8 mouse cellular contexts compared by ENCODE assay signal in genomic region chr2:160646144-160646844, GRCm38 (mm10). TPM values are rescaled to one million over a fixed set of nuclear protein-coding genes. Genes with fewer than 3 reads are reported as not detected.
A peak's percentile ranks its signal among the peaks of the same experiment; 100 is the strongest.
DNase-seq lines count a peak whose midpoint lies in the region; ATAC-seq and TF ChIP-seq lines count a peak whose summit lies in the region.

No protein-coding gene starts in this region.

- H3K9me3 ChIP-seq in liver, embryonic 12.5 days (replicated peaks): no peaks in the 10 kb centered on the region
- H3K9me3 ChIP-seq in stomach, embryonic 14.5 days (ENCODE audit: control insufficient read depth, low read depth, low read length): no peaks in the 10 kb centered on the region

- H3K36me3 ChIP-seq in heart, adult 2 months (ENCODE audit: control insufficient read depth, insufficient read depth, low read length): peaks cover 25% of the 10 kb centered on the region
- no peaks in the 10 kb centered on the region for H3K36me3 ChIP-seq in kidney, adult 2 months (ENCODE audit: control insufficient read depth, insufficient read depth, low read length)
- peaks cover 16% of the 10 kb centered on the region for H3K36me3 ChIP-seq in liver, embryonic 12.5 days
- H3K36me3 ChIP-seq in stomach, embryonic 14.5 days (ENCODE audit: control insufficient read depth, insufficient read depth, low read length): no peaks in the 10 kb centered on the region

- peak overlapping the region; percentile 90 for H3K4me2 ChIP-seq in liver, embryonic 12.5 days
- peak overlapping the region; percentile 77 for H3K4me2 ChIP-seq in stomach, embryonic 14.5 days (replicated peaks; ENCODE audit: low read depth, low read length)

- intact Hi-C loops in heart, adult 2 months (cut with DNase I): loop anchor here (1.0 to 5.0 kb wide), 3 partner anchors 24 to 56 kb away; no protein-coding TSS in a partner anchor

- H3K4me3 ChIP-seq in heart, adult 2 months: peak overlapping the region; percentile 96
- peak overlapping the region; percentile 67 for H3K4me3 ChIP-seq in kidney, adult 2 months (ENCODE audit: insufficient read depth, low read depth, low read length)
- H3K4me3 ChIP-seq in liver, embryonic 12.5 days: peak overlapping the region; percentile 100
- H3K4me3 ChIP-seq in stomach, embryonic 14.5 days (ENCODE audit: low read depth, low read length): peak overlapping the region; percentile 71

- H3K27ac ChIP-seq in heart, adult 2 months: peak overlapping the region; percentile 99
- H3K27ac ChIP-seq in kidney, adult 2 months (ENCODE audit: insufficient read depth, low read depth, low read length): peak overlapping the region; percentile 97
- peak overlapping the region; percentile 97 for H3K27ac ChIP-seq in liver, embryonic 12.5 days
- peak overlapping the region; percentile 99 for H3K27ac ChIP-seq in stomach, embryonic 14.5 days (ENCODE audit: low read length)

- H3K79me2 ChIP-seq in heart, adult 2 months (replicated peaks; ENCODE audit: control insufficient read depth, insufficient read depth, low read length): peaks cover 2% of the 10 kb centered on the region

- no peak for TF ChIP-seq CTCF in heart, adult 2 months (IDR thresholded peaks at IDR 0.05)
- TF ChIP-seq CTCF in kidney, adult 2 months (conservative IDR thresholded peaks at IDR 0.05; ENCODE audit: insufficient read depth, insufficient read length, low read depth, low read length): no peak

- peak; percentile 31 for DNase-seq in right cerebral cortex, adult 18-20 months
- DNase-seq in right cerebral cortex, postnatal 36 days (ENCODE audit: low spot score in 2 of 2): no peak
- peak; percentile 69 for DNase-seq in embryo, embryonic 11 days
- peak; percentile 75 to 79 for DNase-seq in heart, adult 2 months
- DNase-seq in kidney, adult 2 months: peak; percentile 54
- DNase-seq in naive thymus-derived CD4-positive, alpha-beta T cell, adult 2 months (ENCODE audit: low read depth): peak; percentile 64

- peak; percentile 32; the same call in 1 of the 2 replicates for ATAC-seq in liver, embryonic 12.5 days
- peak; percentile 12 for ATAC-seq in stomach, embryonic 14.5 days (ENCODE audit: insufficient number of reproducible peaks, insufficient read depth, low FRiP score, low read depth)

- under 1% methylated on average over 76 of the region's 76 CpGs for WGBS in heart, adult 2 months
- WGBS in kidney, adult 2 months: 1% methylated on average over 76 of the region's 76 CpGs
- WGBS in liver, embryonic 12.5 days (ENCODE audit: insufficient replicate concordance): under 1% methylated on average over 71 of the region's 76 CpGs
- under 1% methylated on average over 75 of the region's 76 CpGs for WGBS in stomach, embryonic 14.5 days

- TF ChIP-seq POLR2A in heart, adult 2 months (IDR thresholded peaks at IDR 0.05; ENCODE audit: insufficient read depth, low read depth, low read length): no peak
- no peak for TF ChIP-seq POLR2A in kidney, adult 2 months (IDR thresholded peaks at IDR 0.05; ENCODE audit: low read depth, low read length)

- no peaks in the 10 kb centered on the region for H3K27me3 ChIP-seq in heart, adult 2 months (ENCODE audit: control insufficient read depth, insufficient read depth, low read length)
- no peaks in the 10 kb centered on the region for H3K27me3 ChIP-seq in kidney, adult 2 months (replicated peaks; ENCODE audit: control insufficient read depth, insufficient read depth, low read length)
- H3K27me3 ChIP-seq in liver, embryonic 12.5 days (replicated peaks): no peaks in the 10 kb centered on the region; the same call in 1 of the 2 replicates
- H3K27me3 ChIP-seq in stomach, embryonic 14.5 days (ENCODE audit: control insufficient read depth, insufficient read depth, low read length): no peaks in the 10 kb centered on the region

- no peak for TF ChIP-seq EP300 in heart, adult 2 months (IDR thresholded peaks at IDR 0.05; ENCODE audit: insufficient read depth, low read depth, low read length)

- H3K4me1 ChIP-seq in heart, adult 2 months (ENCODE audit: control insufficient read depth, insufficient read depth, low read length): peaks cover 8% of the 10 kb centered on the region
- peaks cover 8% of the 10 kb centered on the region; the same call in 1 of the 2 replicates for H3K4me1 ChIP-seq in kidney, adult 2 months (ENCODE audit: control insufficient read depth, insufficient read depth, low read length)
- H3K4me1 ChIP-seq in liver, embryonic 12.5 days: peaks cover 41% of the 10 kb centered on the region
- H3K4me1 ChIP-seq in stomach, embryonic 14.5 days (ENCODE audit: control insufficient read depth, insufficient read depth, low read length): peaks cover 16% of the 10 kb centered on the region

- H3K9ac ChIP-seq in heart, adult 2 months (ENCODE audit: low read depth, low read length): peak overlapping the region; percentile 97
- H3K9ac ChIP-seq in liver, embryonic 12.5 days: peak overlapping the region; percentile 100
- H3K9ac ChIP-seq in stomach, embryonic 14.5 days (replicated peaks; ENCODE audit: low read depth, low read length): peak overlapping the region; percentile 95

RNA-seq across cellular contexts. Expression of gene Top1, which starts 0.6 kb away (rescaled TPM):
- total RNA-seq in heart, adult 2 months (2021): 10 to 100 TPM; 44.1 to 46.8 TPM
- 5.6 and 6.9 TPM in 2 replicates for polyA plus RNA-seq in heart, adult 2 months (2012; rRNA removed)
- polyA plus RNA-seq in kidney, adult 2 months (2012; rRNA removed): 7.0 and 9.2 TPM in 2 replicates
- polyA plus RNA-seq in liver, embryonic 12.5 days (2016; fragmentation: Nextera tagmentation; extraction: Ambion mirVana): 83.7 and 87.7 TPM in 2 replicates
- polyA plus RNA-seq in stomach, embryonic 14.5 days (2014; fragmentation: Nextera tagmentation; extraction: Ambion mirVana): 78.6 and 88.5 TPM in 2 replicates

Comparison
In these comparisons a context has a peak if more than half of its experiments do, and no peak if none do; other contexts are left out.
1. DNase-seq: peak in right cerebral cortex, adult 18-20 months (single experiment), embryo, embryonic 11 days (single experiment), heart, adult 2 months (2 of 2), kidney, adult 2 months (single experiment) and naive thymus-derived CD4-positive, alpha-beta T cell, adult 2 months (single experiment); none in right cerebral cortex, postnatal 36 days (0 of 2).
2. Peak in every context shown above with its lines, with median percentiles within 50 percentile points of each other: H3K27ac ChIP-seq, H3K4me3 ChIP-seq and H3K9ac ChIP-seq.